Mouse (Mus musculus): ENCODE measurements around the gene Chac1. TPM values are rescaled to one million over a fixed set of nuclear protein-coding genes. Genes with fewer than 3 reads are reported as not detected.
A peak's percentile ranks its signal among the peaks of the same experiment; 100 is the strongest.

Chac1 gene
- polyA plus RNA-seq, 1 experiment from 2014 or later: 0.64 TPM

- H3K27ac ChIP-seq (ENCODE audit: low read depth): no peak overlapping the region
- no peaks in the 10 kb centered on the region for H3K4me1 ChIP-seq (ENCODE audit: insufficient read depth)
- no peak overlapping the region for H3K4me3 ChIP-seq (ENCODE audit: low read depth, low read length)
- H3K4me2 ChIP-seq: peak overlapping the region; percentile 4; the same call in 1 of the 2 replicates
- ATAC-seq (ENCODE audit: insufficient read depth): no peak
- H3K36me3 ChIP-seq (ENCODE audit: insufficient read depth): peaks cover 8% of the 10 kb centered on the region; the same call in 1 of the 2 replicates
- no peak for DNase-seq
- no peaks in the 10 kb centered on the region for H3K9me3 ChIP-seq (ENCODE audit: low read depth, low read length)
- WGBS: 58% methylated on average over 2 of the region's 2 CpGs
- H3K9ac ChIP-seq: no peak overlapping the region
- no peaks in the 10 kb centered on the region for H3K27me3 ChIP-seq (ENCODE audit: insufficient read depth, low read length)
- TF ChIP-seq CTCF (IDR thresholded peaks at IDR 0.05; ENCODE audit: low read depth): no peak
Measured at GRCm38 (mm10) chr2:119336002-119336401, 15.0 kb upstream of the Chac1 start.

- 0 out of 2 replicates have a peak, but pooled peaks cover 4% of the 10 kb centered on the region for H3K36me3 ChIP-seq (ENCODE audit: insufficient read depth)
- WGBS: 52% methylated on average over 10 of the region's 10 CpGs
- no peak for DNase-seq
- no peak overlapping the region; the same call in 1 of the 2 replicates for H3K4me2 ChIP-seq
- no peak for TF ChIP-seq CTCF (IDR thresholded peaks at IDR 0.05; ENCODE audit: low read depth)
- H3K27me3 ChIP-seq (ENCODE audit: insufficient read depth, low read length): no peaks in the 10 kb centered on the region
- no peaks in the 10 kb centered on the region for H3K9me3 ChIP-seq (ENCODE audit: low read depth, low read length)
- 0 out of 2 replicates have a peak overlapping the region, but pooled peaks have one; percentile 48 for H3K27ac ChIP-seq (ENCODE audit: low read depth)
- no peak overlapping the region for H3K4me3 ChIP-seq (ENCODE audit: low read depth, low read length)
- no peak overlapping the region for H3K9ac ChIP-seq
- no peak for ATAC-seq (ENCODE audit: insufficient read depth)
- no peaks in the 10 kb centered on the region for H3K4me1 ChIP-seq (ENCODE audit: insufficient read depth)
Measured at GRCm38 (mm10) chr2:119336470-119336869, 14.6 kb upstream of the Chac1 start.

- peak overlapping the region; percentile 77 for H3K4me2 ChIP-seq
- peak overlapping the region; percentile 59 for H3K9ac ChIP-seq
- H3K4me3 ChIP-seq (ENCODE audit: low read depth, low read length): peak overlapping the region; percentile 49
- ATAC-seq (ENCODE audit: insufficient read depth) (peak; percentile 91), DNase-seq (peak; percentile 94)
- peak; percentile 78 for TF ChIP-seq CTCF (IDR thresholded peaks at IDR 0.05; ENCODE audit: low read depth)
- no peaks in the 10 kb centered on the region for H3K27me3 ChIP-seq (ENCODE audit: insufficient read depth, low read length)
- no peaks in the 10 kb centered on the region for H3K9me3 ChIP-seq (ENCODE audit: low read depth, low read length)
- H3K27ac ChIP-seq (ENCODE audit: low read depth): peak overlapping the region; percentile 76
- H3K36me3 ChIP-seq (ENCODE audit: insufficient read depth): no peaks in the 10 kb centered on the region
- no peaks in the 10 kb centered on the region for H3K4me1 ChIP-seq (ENCODE audit: insufficient read depth)
- WGBS: 7% methylated on average over 60 of the region's 60 CpGs
Measured at GRCm38 (mm10) chr2:119337425-119338265, 13.4 kb upstream of the Chac1 start.

DNA sequence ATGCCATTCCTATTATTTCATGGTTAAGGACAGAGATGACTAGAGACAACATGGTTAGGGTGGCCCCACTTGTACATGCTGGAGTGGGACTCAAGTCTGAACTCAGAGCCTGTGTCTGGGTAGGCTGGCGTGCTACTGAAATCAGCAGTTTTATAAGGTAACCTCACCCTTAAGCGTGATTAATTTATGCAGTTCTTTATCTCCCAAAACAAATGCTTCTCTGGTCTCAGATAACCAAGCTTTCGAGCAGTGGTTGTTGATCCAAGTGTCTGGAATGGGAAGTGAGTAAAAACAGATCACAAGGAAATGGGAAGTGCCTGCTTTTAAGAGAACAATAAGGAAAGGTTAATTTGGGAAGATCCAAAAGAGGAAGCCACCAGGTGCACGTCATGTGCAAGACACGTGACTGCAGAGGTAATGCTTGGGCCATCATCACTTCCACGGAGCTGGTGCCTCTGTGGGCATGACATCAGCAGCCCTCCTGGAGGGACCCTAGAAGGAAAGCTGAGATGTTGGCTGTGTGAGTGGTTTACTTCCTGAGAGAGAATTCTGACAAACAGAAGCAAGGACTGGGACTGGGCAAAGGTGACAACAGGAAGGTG lies 6.4 kb upstream of the Chac1 start:
- H3K9ac ChIP-seq: no peak overlapping the region
- H3K4me2 ChIP-seq: no peak overlapping the region
- WGBS: 34% methylated on average over 6 of the region's 6 CpGs
- H3K27me3 ChIP-seq (ENCODE audit: insufficient read depth, low read length): no peaks in the 10 kb centered on the region
- H3K27ac ChIP-seq (ENCODE audit: low read depth): no peak overlapping the region
- H3K4me3 ChIP-seq (ENCODE audit: low read depth, low read length): no peak overlapping the region
- TF ChIP-seq CTCF (IDR thresholded peaks at IDR 0.05; ENCODE audit: low read depth): no peak
- H3K36me3 ChIP-seq (ENCODE audit: insufficient read depth): no peaks in the 10 kb centered on the region
- H3K9me3 ChIP-seq (ENCODE audit: low read depth, low read length): no peaks in the 10 kb centered on the region
- ATAC-seq (ENCODE audit: insufficient read depth) (no peak), DNase-seq (no peak)
- no peaks in the 10 kb centered on the region for H3K4me1 ChIP-seq (ENCODE audit: insufficient read depth)

DNA sequence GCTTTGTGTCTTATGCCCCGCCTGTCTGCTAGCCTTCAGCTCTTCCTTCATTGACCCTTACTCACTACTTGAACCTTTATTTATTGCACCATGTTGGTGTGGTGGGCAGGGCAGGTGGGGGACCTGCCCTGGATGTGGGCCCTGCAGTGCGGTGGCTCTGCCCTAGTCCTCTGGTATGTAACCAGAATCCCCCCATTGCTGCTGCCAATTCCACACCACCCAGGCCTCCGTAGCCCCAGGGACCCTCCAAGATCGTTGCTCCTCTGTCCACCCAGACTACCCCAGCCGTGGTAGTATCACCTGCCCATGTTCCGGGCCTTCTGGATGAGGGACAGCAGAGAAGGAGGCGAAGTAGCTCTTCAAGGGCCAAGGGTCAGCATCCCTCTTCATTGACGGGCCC lies 2.7 kb downstream of the Chac1 start:
- peaks cover 3% of the 10 kb centered on the region; the same call in 1 of the 2 replicates for H3K4me1 ChIP-seq (ENCODE audit: insufficient read depth)
- no peak overlapping the region for H3K4me2 ChIP-seq
- DNase-seq (no peak), ATAC-seq (ENCODE audit: insufficient read depth) (no peak)
- no peak overlapping the region for H3K27ac ChIP-seq (ENCODE audit: low read depth)
- 84% methylated on average over 8 of the region's 8 CpGs for WGBS
- H3K4me3 ChIP-seq (ENCODE audit: low read depth, low read length): no peak overlapping the region
- H3K9me3 ChIP-seq (ENCODE audit: low read depth, low read length): no peaks in the 10 kb centered on the region
- H3K9ac ChIP-seq: no peak overlapping the region
- no peaks in the 10 kb centered on the region for H3K36me3 ChIP-seq (ENCODE audit: insufficient read depth)
- TF ChIP-seq CTCF (IDR thresholded peaks at IDR 0.05; ENCODE audit: low read depth): no peak
- peaks cover 16% of the 10 kb centered on the region for H3K27me3 ChIP-seq (ENCODE audit: insufficient read depth, low read length)

GRCm38 (mm10) chr2:119355089-119355488 lies 4.1 kb downstream of the Chac1 start:
- WGBS: 74% methylated on average over 3 of the region's 3 CpGs
- Histone ChIP-seq H3K9ac (no peak overlapping the region), H3K4me1 (ENCODE audit: insufficient read depth) (peaks cover 3% of the 10 kb centered on the region; the same call in 1 of the 2 replicates), H3K4me2 (no peak overlapping the region), H3K27me3 (ENCODE audit: insufficient read depth, low read length) (peaks cover 14% of the 10 kb centered on the region), H3K36me3 (ENCODE audit: insufficient read depth) (no peaks in the 10 kb centered on the region), H3K9me3 (ENCODE audit: low read depth, low read length) (no peaks in the 10 kb centered on the region), H3K4me3 (ENCODE audit: low read depth, low read length) (no peak overlapping the region), H3K27ac (ENCODE audit: low read depth) (no peak overlapping the region)
- DNase-seq: no peak
- no peak for ATAC-seq (ENCODE audit: insufficient read depth)
- TF ChIP-seq CTCF (IDR thresholded peaks at IDR 0.05; ENCODE audit: low read depth): no peak

GRCm38 (mm10) chr2:119355651-119356050 lies 4.6 kb downstream of the Chac1 start:
- DNase-seq (no peak), ATAC-seq (ENCODE audit: insufficient read depth) (no peak)
- Histone ChIP-seq H3K36me3 (ENCODE audit: insufficient read depth) (no peaks in the 10 kb centered on the region), H3K9me3 (ENCODE audit: low read depth, low read length) (no peaks in the 10 kb centered on the region), H3K27ac (ENCODE audit: low read depth) (no peak overlapping the region), H3K4me2 (no peak overlapping the region), H3K9ac (no peak overlapping the region), H3K4me1 (ENCODE audit: insufficient read depth) (peaks cover under 1% of the 10 kb centered on the region; the same call in 1 of the 2 replicates), H3K4me3 (ENCODE audit: low read depth, low read length) (no peak overlapping the region), H3K27me3 (ENCODE audit: insufficient read depth, low read length) (peaks cover 8% of the 10 kb centered on the region)
- no peak for TF ChIP-seq CTCF (IDR thresholded peaks at IDR 0.05; ENCODE audit: low read depth)
- WGBS: 29% methylated on average over 7 of the region's 7 CpGs

Measured in lung, embryonic 14.5 days (tissue).